Mouse (Mus musculus): ENCODE results near the gene Vmn1r86. TPM values are rescaled to one million over a fixed set of nuclear protein-coding genes. Genes with fewer than 3 reads are reported as not detected.

Vmn1r86 gene
- polyA plus RNA-seq, 1 experiment from 2014 or later: not detected

DNA sequence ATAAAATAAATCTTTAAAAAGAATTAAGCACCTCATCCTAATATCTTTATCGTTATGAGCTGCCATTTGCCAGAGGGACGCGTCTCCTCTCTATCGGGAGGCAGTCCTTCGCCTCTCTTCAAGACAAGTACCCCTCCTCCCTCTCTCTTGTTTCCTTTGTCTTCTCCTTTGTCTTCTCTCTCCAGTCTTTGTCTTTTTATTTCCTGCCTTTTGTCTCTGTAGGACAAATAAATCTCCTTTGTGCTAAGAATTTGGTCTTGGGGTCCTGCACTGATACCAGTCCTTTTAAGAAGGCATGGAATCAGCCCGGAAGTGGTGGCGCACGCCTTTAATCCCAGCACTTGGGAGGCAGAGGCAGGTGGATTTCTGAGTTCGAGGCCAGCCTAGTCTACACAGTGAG is 60.2 kb downstream of the Vmn1r86 start:
- no peak overlapping the region for H3K27ac ChIP-seq (ENCODE audit: low read length)
- 85% methylated on average over 9 of the region's 9 CpGs for WGBS
- no peaks in the 10 kb centered on the region; the same call in 1 of the 2 replicates for H3K9me3 ChIP-seq (replicated peaks; ENCODE audit: control insufficient read depth, low read length, poor library complexity, severe bottlenecking)

DNA sequence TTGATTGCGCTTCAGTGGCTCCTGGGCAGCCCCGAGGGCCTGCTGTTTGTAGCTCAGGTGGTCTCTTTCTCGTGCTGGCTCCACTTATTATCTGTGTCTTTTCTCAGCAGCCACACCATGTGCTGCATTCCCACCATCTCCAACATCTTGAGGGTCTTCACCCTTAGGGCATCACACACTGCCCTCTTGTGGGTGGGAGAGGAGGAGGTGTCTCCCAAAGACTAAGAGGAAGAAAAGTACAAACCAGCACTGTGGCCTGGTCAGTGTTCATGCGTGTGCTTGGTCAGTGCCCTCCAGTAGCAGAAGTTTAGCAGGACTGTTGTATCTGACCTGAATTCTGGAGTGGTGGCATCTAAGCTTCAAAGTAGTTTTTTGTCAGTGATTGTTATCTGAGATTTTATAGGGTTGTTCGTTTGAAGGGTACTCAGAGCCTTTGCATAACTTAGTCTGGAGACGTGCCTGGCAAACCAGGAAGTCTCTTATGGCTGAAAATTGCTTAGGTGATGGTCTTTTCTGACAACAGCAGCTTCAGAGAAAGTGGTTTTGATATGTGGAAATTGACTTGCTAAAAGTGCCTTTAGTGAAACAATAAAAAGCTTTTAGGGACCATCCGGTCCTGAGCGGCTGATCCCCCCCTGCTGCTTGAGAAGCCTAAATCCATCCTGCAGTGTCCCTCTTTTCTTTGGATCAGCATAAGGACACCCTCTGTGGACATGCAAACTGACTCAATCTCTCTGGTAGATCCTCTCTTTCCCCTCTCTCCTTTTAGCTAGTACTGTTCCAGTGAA is 62.6 kb downstream of the Vmn1r86 start:
- Histone ChIP-seq H3K36me3 (ENCODE audit: control insufficient read depth, insufficient read depth, low read length) (no peaks in the 10 kb centered on the region), H3K27ac (ENCODE audit: low read length) (no peak overlapping the region), H3K4me2 (ENCODE audit: low read length) (no peak overlapping the region), H3K4me3 (ENCODE audit: low read depth, low read length) (no peak overlapping the region), H3K27me3 (ENCODE audit: control insufficient read depth, insufficient read depth, low read depth, low read length) (no peaks in the 10 kb centered on the region), H3K9me3 (replicated peaks; ENCODE audit: control insufficient read depth, low read length, poor library complexity, severe bottlenecking) (no peaks in the 10 kb centered on the region), H3K4me1 (ENCODE audit: control insufficient read depth, insufficient read depth, low read length) (peaks cover 8% of the 10 kb centered on the region), H3K9ac (ENCODE audit: low read depth, low read length) (no peak overlapping the region)
- 40% methylated on average over 8 of the region's 8 CpGs for WGBS
- no peak for ATAC-seq

More for the DNA sequence above, 60.2 kb downstream of the Vmn1r86 start:
- H3K9ac ChIP-seq (ENCODE audit: low read depth, low read length): no peak overlapping the region
- peaks cover 3% of the 10 kb centered on the region; the same call in 1 of the 2 replicates for H3K4me1 ChIP-seq (ENCODE audit: control insufficient read depth, insufficient read depth, low read length)
- no peak for ATAC-seq
- H3K36me3 ChIP-seq (ENCODE audit: control insufficient read depth, insufficient read depth, low read length): no peaks in the 10 kb centered on the region
- no peak overlapping the region for H3K4me3 ChIP-seq (ENCODE audit: low read depth, low read length)
- H3K27me3 ChIP-seq (ENCODE audit: control insufficient read depth, insufficient read depth, low read depth, low read length): no peaks in the 10 kb centered on the region
- no peak overlapping the region for H3K4me2 ChIP-seq (ENCODE audit: low read length)

DNA sequence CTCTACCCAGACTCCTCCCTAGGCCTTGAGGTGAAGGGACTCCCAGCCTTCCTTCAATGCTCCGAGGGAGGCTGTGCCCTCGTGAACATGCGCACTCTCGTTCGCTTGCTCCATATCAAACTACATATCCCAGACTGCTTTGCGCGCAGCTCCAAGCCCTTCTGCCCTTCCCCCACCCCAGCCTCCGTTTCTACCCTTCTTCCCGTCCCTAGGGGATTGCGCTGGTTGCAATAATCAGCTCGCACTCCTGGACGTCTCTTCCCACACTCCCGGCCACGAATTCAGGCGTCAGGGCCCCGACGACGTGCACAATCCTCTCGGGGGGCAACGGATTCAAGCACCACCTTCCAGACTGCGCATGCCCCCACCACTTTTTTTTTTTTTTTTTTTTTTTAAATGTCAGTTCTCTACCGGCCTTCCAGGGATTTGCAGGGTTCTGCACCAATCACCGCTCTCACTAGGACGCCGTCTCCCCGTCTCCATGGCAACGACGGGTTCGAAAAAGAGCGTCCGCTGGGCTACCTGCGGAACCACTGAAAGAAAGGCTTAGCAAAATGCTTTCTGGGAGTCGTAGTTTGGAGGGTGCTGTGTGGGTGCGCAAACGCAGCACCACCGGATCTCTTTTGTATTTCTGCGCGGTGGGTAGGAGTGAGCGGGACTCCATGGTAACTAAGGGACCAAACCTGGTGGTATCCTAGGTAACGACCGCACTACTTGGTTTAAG is 65.3 kb downstream of the Vmn1r86 start, which contains the start of gene Mzf1:
Mzf1 (minus strand) TSS at position 478 of the 724 bp plus-strand sequence.
- ATAC-seq: peak; percentile 97
- Histone ChIP-seq H3K36me3 (ENCODE audit: control insufficient read depth, insufficient read depth, low read length) (no peaks in the 10 kb centered on the region), H3K4me1 (ENCODE audit: control insufficient read depth, insufficient read depth, low read length) (peaks cover 8% of the 10 kb centered on the region), H3K4me3 (ENCODE audit: low read depth, low read length) (peak within 1 kb of the TSS; percentile 62), H3K4me2 (ENCODE audit: low read length) (peak within 1 kb of the TSS; percentile 59), H3K9ac (ENCODE audit: low read depth, low read length) (peak within 1 kb of the TSS; percentile 79), H3K9me3 (replicated peaks; ENCODE audit: control insufficient read depth, low read length, poor library complexity, severe bottlenecking) (no peaks in the 10 kb centered on the region), H3K27me3 (ENCODE audit: control insufficient read depth, insufficient read depth, low read depth, low read length) (no peaks in the 10 kb centered on the region), H3K27ac (ENCODE audit: low read length) (peak within 1 kb of the TSS; percentile 96)
- under 1% methylated on average over 41 of the region's 41 CpGs for WGBS

DNA sequence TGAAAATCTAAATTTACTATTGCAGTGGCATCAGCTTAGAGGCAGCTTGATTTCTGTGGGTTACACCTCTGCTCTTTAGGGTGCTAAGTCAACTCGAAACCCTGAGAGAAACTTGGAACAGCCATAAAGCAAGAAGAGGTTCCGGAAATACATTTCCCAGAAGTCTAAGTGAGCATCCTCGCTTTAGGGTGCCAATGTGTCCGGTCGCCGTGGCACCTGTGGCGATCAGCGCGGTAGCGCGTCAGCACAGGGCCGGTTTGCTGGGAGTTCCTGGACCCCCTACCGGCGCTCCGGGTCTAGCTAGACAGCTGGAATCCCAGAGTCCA is 65.8 kb downstream of the Vmn1r86 start:
- ATAC-seq: no peak
- Histone ChIP-seq H3K4me1 (ENCODE audit: control insufficient read depth, insufficient read depth, low read length) (peaks cover 8% of the 10 kb centered on the region), H3K9ac (ENCODE audit: low read depth, low read length) (peak overlapping the region; percentile 79), H3K36me3 (ENCODE audit: control insufficient read depth, insufficient read depth, low read length) (no peaks in the 10 kb centered on the region), H3K9me3 (replicated peaks; ENCODE audit: control insufficient read depth, low read length, poor library complexity, severe bottlenecking) (no peaks in the 10 kb centered on the region), H3K27ac (ENCODE audit: low read length) (peak overlapping the region; percentile 96), H3K4me3 (ENCODE audit: low read depth, low read length) (peak overlapping the region; percentile 62), H3K4me2 (ENCODE audit: low read length) (peak overlapping the region; percentile 59), H3K27me3 (ENCODE audit: control insufficient read depth, insufficient read depth, low read depth, low read length) (no peaks in the 10 kb centered on the region)
- under 1% methylated on average over 15 of the region's 15 CpGs for WGBS

DNA sequence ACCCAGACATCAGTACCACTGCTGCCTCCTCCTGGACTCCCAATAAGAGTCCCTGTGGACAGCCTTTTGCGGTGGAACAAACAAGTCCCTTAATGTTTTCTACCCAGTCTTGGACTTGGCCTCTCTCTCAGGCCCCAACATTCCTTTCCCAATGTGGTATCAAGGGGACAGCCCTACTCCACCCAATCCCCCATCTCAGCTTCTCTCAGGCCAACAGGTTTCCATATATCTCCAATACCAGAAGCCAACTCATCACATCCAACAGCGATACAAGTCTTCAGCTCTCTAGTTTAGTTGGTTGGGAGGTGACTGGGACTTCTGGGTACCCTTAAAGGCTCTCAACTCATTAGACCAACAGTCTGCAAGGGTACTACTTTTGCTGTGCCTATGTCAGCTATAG is 66.2 kb downstream of the Vmn1r86 start:
- peak overlapping the region; percentile 62 for H3K4me3 ChIP-seq (ENCODE audit: low read depth, low read length)
- WGBS: 93% methylated on average over 2 of the region's 2 CpGs
- no peaks in the 10 kb centered on the region for H3K9me3 ChIP-seq (replicated peaks; ENCODE audit: control insufficient read depth, low read length, poor library complexity, severe bottlenecking)
- H3K36me3 ChIP-seq (ENCODE audit: control insufficient read depth, insufficient read depth, low read length): no peaks in the 10 kb centered on the region
- H3K27me3 ChIP-seq (ENCODE audit: control insufficient read depth, insufficient read depth, low read depth, low read length): no peaks in the 10 kb centered on the region
- no peak for ATAC-seq
- peak overlapping the region; percentile 96; the same call in 1 of the 2 replicates for H3K27ac ChIP-seq (ENCODE audit: low read length)
- H3K9ac ChIP-seq (ENCODE audit: low read depth, low read length): no peak overlapping the region
- peak overlapping the region; percentile 59 for H3K4me2 ChIP-seq (ENCODE audit: low read length)
- H3K4me1 ChIP-seq (ENCODE audit: control insufficient read depth, insufficient read depth, low read length): peaks cover 8% of the 10 kb centered on the region

DNA sequence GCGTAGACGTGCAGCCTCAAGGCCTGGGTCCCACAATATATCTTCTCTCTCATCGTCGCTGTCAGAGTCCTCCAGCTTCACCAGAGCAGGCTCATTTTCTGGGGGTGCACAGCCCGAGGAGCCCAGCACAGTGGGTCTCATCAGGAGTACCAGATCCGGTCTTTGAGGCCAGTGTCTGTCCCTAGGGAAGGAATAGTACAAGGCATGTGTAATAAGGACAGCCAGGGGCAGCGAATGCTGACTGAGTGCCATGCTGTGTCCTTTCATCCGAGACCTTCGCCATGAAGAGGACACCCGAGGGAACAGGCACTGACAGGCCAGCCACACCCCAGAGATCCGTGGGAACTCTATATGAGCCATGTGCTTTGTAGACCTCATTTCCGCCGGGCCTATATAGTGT is 66.7 kb downstream of the Vmn1r86 start:
- no peaks in the 10 kb centered on the region for H3K36me3 ChIP-seq (ENCODE audit: control insufficient read depth, insufficient read depth, low read length)
- H3K4me2 ChIP-seq (ENCODE audit: low read length): no peak overlapping the region
- peaks cover 8% of the 10 kb centered on the region for H3K4me1 ChIP-seq (ENCODE audit: control insufficient read depth, insufficient read depth, low read length)
- no peaks in the 10 kb centered on the region for H3K27me3 ChIP-seq (ENCODE audit: control insufficient read depth, insufficient read depth, low read depth, low read length)
- no peak for ATAC-seq
- no peak overlapping the region for H3K27ac ChIP-seq (ENCODE audit: low read length)
- H3K9ac ChIP-seq (ENCODE audit: low read depth, low read length): no peak overlapping the region
- WGBS: 90% methylated on average over 13 of the region's 13 CpGs
- H3K4me3 ChIP-seq (ENCODE audit: low read depth, low read length): no peak overlapping the region
- H3K9me3 ChIP-seq (replicated peaks; ENCODE audit: control insufficient read depth, low read length, poor library complexity, severe bottlenecking): no peaks in the 10 kb centered on the region

Other genes with a start within 250 kb of the Vmn1r86 start
- gene Zfp128, start 238.7 kb downstream of the Vmn1r86 start, polyA plus RNA-seq (2015; fragmentation: Nextera tagmentation; extraction: Ambion mirVana): 8.2 and 8.7 TPM in 2 replicates
- gene Zscan22, start 222.1 kb downstream of the Vmn1r86 start, polyA plus RNA-seq (2015; fragmentation: Nextera tagmentation; extraction: Ambion mirVana): 11.1 and 11.5 TPM in 2 replicates
- gene Rps5, start 197.6 kb downstream of the Vmn1r86 start, polyA plus RNA-seq (2015; fragmentation: Nextera tagmentation; extraction: Ambion mirVana): 512 and 515 TPM in 2 replicates
- gene Rnf225, start 192.5 kb downstream of the Vmn1r86 start, polyA plus RNA-seq (2015; fragmentation: Nextera tagmentation; extraction: Ambion mirVana): 0.98 and 1.2 TPM in 2 replicates
- gene Zfp324, start 154.1 kb downstream of the Vmn1r86 start, polyA plus RNA-seq (2015; fragmentation: Nextera tagmentation; extraction: Ambion mirVana): 14.5 and 14.9 TPM in 2 replicates
- 13.1 and 13.8 TPM in 2 replicates for gene Zfp446, start 142.1 kb downstream of the Vmn1r86 start, polyA plus RNA-seq (2015; fragmentation: Nextera tagmentation; extraction: Ambion mirVana)
- 0.24 and 0.43 TPM in 2 replicates for gene Slc27a5, start 121.7 kb downstream of the Vmn1r86 start, polyA plus RNA-seq (2015; fragmentation: Nextera tagmentation; extraction: Ambion mirVana)
- gene Trim28, start 120.8 kb downstream of the Vmn1r86 start, polyA plus RNA-seq (2015; fragmentation: Nextera tagmentation; extraction: Ambion mirVana): 184 and 195 TPM in 2 replicates
- gene Zbtb45, start 109.9 kb downstream of the Vmn1r86 start, polyA plus RNA-seq (2015; fragmentation: Nextera tagmentation; extraction: Ambion mirVana): 44.0 and 44.8 TPM in 2 replicates
- gene Chmp2a, start 85.1 kb downstream of the Vmn1r86 start, polyA plus RNA-seq (2015; fragmentation: Nextera tagmentation; extraction: Ambion mirVana): 179 and 188 TPM in 2 replicates
- 74.0 and 83.9 TPM in 2 replicates for gene Ube2m, start 81.6 kb downstream of the Vmn1r86 start, polyA plus RNA-seq (2015; fragmentation: Nextera tagmentation; extraction: Ambion mirVana)
- 11.5 and 11.6 TPM in 2 replicates for gene Mzf1, start 65.2 kb downstream of the Vmn1r86 start, polyA plus RNA-seq (2015; fragmentation: Nextera tagmentation; extraction: Ambion mirVana)
- 0.12 and 0.35 TPM in 2 replicates for gene Vmn1r85, start 24.7 kb downstream of the Vmn1r86 start, polyA plus RNA-seq (2015; fragmentation: Nextera tagmentation; extraction: Ambion mirVana)
- not detected in 2 replicates for gene Vmn1r87, start 20.2 kb upstream of the Vmn1r86 start, polyA plus RNA-seq (2015; fragmentation: Nextera tagmentation; extraction: Ambion mirVana)
- gene Vmn1r88, start 39.7 kb upstream of the Vmn1r86 start, polyA plus RNA-seq (2015; fragmentation: Nextera tagmentation; extraction: Ambion mirVana): not detected in 2 replicates
- gene Vmn1r89, start 93.1 kb upstream of the Vmn1r86 start, polyA plus RNA-seq (2015; fragmentation: Nextera tagmentation; extraction: Ambion mirVana): not detected in 2 replicates
- gene Lig1, start 157.4 kb upstream of the Vmn1r86 start, polyA plus RNA-seq (2015; fragmentation: Nextera tagmentation; extraction: Ambion mirVana): 31.7 and 33.6 TPM in 2 replicates
- 12.9 and 15.2 TPM in 2 replicates for gene Zswim9, start 158.8 kb upstream of the Vmn1r86 start, polyA plus RNA-seq (2015; fragmentation: Nextera tagmentation; extraction: Ambion mirVana)
- gene Pla2g4c, start 204.7 kb upstream of the Vmn1r86 start, polyA plus RNA-seq (2015; fragmentation: Nextera tagmentation; extraction: Ambion mirVana): 0.62 and 0.86 TPM in 2 replicates

Measured in midbrain, embryonic 16.5 days (tissue).